Mouse (Mus musculus) layer of hippocampus, adult 9-10 months (tissue): ENCODE measurements around the gene Gigyf2.

Experiments
- DNase-seq: peaks from one replicate; pipeline ENCODE4 v3.0.0; 2022; ENCODE audit warnings: low spot score

The Gigyf2 gene

DNA sequence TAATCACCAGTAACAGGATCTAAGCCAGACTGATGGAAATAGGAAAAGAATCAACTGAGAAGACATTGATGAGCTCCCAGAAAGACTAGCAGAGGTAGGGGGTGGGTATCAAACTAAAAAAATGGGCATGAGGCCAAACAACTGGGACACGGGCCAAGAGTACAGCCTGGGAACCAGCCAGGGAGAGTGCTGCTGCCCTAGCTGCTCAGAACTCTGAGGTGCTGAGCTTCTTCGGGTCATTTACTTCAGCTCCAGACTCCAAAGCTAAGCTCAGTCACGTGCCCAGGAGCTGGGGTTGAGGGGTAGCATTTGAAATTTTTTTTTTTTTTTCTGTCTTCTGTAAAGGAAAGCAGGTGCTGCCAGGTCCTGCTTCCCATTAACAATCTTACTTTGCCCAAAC is 10.1 kb upstream of the Gigyf2 start:
- DNase-seq = no peak

DNA sequence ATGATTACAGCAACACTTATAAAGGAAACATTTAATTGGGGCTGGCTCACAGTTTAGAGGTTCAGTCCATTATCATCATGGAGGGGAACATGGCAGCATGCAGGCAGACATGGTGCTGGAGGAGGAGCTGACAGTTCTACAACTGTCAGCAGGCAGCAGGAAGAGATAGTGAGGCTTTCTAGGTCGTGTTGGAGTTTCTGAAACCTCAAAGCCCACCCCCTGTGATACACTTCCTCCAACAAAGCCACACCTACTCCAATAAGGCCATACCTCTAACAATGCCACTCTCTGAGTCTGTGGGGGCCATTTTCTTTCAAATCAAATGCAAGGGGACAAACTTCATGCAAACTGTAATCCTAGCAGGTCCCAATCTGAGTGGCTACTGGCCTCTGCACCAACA is 5.7 kb upstream of the Gigyf2 start:
- DNase-seq = no peak

DNA sequence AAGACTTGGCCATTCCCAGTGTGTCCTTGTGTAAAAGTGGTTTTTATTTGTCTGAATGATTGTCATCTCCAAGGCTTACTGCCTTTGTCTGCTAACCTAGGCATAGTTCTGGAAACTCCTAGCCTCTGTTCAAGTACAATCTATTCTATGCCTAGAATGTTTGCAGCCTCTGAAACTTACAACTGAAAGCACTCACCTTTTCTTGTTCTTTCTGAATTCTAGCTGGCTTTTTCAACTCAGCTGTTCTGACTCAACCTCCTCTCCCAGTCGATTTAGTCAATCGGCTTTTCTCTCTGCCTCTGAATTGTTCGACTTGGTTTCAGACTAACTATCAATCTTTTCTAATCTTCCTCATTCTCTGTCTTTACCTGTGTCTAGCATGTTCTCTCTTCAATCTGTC is 4.0 kb upstream of the Gigyf2 start:
- no peak for DNase-seq

DNA sequence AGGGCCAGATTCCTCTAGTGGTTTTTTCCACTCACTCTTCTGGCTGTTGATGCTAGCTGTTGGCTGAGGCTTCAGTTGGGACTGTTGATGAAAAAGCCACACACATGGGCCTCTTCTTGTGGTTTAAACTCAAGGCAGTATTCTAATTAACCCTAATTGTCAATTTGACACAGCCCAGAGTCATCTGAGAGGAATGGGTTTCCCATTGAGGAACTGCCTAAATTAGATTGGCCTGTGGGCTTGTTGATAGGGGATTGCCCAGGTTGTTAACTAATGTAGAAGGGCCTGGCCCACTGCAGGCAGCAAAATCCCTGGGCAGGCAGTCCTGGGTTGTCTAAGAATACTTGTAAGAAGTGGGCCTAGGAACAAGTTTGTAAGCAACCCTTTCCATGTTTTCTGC is 2.1 kb upstream of the Gigyf2 start:
- DNase-seq = no peak

DNA sequence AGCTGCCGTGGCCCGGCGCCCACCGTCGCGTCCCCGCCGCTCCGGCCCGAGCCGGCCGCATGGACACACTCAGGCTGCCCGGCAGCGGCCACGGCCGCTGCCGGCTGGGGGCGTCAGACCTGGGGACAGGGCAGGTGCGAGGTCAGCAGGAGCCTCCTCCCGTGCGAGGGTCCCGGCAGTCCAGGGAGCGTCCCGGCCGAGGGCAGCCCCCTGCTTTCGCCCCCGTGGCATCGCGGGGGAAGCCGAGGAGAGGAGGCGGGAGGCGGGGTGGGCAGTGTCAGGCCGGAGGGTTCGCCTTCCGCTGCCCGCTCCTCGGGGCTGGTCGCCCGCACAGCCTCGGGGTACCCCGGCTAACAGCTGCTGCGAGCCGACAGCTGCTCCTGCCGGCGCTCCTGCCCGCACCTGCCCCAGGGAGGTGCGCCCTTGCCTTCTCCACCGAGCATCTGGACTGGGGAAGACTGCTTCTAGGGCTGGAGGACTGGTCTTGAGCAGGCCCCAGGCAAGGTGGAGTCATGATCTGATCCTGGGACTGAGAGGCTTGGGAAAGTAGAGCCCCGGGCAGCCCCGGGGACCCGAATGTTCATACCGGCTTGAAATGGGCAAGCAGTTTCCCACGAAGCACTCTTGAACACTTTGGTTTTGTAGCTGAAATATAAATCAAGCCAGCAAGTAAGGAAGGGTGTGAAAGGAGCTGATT is 515 bp downstream of the Gigyf2 start:
- DNase-seq = no peak

DNA sequence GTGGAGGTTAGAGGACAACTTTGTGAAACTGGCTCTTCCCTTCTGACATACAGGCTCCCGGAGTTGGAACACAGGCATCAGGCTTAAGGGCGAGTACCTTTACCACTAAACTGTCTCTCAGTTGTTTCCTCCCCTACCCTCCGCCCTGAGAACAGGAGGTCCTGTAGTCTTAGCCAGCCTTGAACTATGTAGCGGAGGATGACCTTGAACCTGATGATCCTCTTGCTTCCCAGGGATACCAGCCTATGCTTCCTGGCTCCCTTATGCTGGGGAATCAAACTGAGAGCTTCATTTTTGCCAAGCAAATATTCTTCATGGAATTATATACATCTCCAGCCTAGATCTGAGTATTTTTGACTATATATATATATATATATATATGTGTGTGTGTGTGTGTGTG is 5.0 kb downstream of the Gigyf2 start:
- no peak for DNase-seq

DNA sequence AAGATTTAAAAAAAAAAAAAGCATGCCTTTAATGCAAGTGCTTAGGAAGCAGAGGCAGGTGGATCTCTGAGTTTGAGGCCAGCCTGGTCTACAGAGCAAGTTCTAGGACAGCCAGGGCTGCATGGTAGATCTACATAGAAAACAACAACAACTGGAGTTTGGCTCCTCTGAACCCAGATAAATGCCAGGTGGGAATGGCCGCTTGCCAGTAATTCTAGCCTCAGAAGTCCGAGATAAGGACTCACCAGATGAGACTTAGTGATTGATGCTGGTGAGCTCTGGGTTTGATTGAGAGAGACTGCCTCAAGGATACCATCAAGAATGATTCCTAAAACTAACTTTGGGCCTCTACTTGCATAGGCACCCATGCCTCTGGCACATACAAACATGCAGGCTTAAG is 23.8 kb downstream of the Gigyf2 start:
- DNase-seq = no peak

DNA sequence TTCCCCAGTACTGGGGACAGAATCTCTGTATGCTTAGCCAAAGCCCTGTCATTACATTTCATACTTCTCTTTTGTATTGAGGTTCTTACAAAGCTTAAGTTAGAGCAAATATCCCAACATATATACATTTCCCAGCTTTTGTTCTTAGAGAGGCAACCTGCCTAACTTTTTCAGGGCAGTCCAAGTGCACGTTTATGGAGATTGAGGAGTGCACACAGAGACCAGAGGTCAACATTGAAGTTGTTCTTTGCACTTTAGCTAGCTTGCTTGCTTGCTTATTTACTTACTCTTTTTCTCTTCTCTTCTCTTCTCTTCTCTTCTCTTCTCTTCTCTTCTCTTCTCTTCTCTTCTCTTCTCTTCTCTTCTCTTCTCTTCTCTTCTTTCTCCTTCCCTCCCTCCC is 33.5 kb downstream of the Gigyf2 start:
- DNase-seq = no peak

DNA sequence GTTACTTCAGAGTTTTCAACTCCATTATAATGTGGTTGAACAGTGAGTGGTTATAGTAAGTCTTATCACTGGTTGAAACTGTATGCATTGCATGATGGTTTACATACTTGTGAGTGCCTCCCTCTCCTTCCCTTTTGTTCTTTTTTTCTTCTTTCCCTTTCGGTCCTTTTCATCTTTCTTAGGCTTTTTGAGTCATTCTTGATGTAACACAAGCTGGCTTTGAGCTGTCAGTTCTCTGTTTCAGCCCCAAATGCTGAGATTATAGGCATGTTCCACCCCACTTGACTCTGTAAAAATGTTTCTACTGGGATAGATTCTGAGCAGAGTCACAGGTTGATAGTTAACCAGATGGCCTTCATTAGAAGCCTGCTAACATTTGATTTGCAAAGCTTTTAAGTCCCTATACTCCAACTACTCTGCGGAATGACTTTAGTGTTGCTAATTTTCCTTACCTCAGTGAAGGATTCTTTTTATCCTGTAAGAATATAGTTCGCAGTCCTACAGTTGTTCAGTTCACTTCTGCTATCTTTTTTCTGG is 51.3 kb downstream of the Gigyf2 start:
- no peak for DNase-seq

DNA sequence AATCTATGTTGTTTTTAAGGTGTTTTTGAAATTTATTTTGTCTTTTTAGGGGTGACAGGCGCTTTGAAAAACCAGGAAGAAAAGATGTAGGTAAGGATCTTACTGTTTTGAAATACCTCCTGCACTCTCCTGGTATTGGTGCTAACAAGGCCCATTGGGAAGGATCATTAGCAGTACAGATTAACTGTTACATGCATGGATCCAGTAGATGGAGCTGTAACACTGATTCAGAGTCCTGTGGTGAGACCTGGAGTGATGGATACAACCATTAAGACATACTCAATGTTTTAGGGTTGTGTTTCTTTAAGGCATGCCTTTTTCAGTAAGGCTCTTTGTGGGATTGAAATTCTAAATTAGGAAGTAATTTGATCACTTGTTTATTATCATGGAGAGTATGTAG is 53.1 kb downstream of the Gigyf2 start:
- no peak for DNase-seq

DNA sequence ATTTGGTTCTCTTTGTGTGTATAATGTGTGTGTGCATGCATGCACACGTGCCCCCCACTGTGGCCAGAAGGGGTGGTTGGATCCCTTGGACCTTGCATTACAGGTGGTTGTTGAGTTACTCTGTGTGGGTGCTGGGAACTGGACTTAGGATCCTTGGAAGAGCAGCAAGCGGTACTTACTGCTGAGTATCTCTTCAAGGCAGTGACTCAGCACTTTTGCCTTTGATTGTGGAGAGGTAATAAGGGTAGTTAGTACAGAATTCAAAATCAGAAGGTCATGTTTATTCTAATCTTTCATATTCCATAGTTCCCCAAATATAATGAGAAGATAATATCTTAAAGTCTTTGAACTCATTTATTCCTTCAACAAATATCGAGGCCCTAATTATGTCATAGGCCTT is 54.4 kb downstream of the Gigyf2 start:
- DNase-seq = no peak

DNA sequence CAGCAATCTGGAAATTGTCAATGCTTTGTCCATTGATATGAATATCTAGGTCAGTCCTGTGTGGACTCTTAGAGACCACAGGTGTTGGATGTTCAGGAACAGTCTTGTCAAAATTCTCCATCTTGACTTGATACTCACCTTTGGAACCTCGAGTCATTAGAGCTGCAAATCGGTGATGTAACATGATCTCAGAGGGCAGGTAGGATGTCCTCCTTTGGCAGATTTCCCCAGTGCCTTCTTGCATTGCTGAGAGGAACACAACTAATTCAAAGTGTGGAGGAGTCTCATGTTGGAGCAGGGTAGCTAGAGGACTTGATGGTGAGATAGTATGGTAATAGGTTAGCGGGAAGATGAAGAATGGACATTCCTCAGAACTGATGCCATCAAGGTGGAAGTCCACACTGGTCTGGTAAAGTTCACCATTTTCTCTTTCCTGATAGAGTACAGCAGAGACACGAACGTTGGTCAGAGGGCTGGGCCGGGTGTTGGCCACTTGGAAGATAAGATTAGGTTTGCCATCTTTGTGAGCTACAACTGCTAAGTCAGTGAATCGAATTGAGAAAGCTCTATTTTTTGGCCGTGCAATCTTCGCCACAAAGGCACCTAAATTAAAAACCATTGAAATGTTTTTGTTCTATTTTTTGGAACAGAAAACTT is 59.8 kb downstream of the Gigyf2 start:
- no peak for DNase-seq

DNA sequence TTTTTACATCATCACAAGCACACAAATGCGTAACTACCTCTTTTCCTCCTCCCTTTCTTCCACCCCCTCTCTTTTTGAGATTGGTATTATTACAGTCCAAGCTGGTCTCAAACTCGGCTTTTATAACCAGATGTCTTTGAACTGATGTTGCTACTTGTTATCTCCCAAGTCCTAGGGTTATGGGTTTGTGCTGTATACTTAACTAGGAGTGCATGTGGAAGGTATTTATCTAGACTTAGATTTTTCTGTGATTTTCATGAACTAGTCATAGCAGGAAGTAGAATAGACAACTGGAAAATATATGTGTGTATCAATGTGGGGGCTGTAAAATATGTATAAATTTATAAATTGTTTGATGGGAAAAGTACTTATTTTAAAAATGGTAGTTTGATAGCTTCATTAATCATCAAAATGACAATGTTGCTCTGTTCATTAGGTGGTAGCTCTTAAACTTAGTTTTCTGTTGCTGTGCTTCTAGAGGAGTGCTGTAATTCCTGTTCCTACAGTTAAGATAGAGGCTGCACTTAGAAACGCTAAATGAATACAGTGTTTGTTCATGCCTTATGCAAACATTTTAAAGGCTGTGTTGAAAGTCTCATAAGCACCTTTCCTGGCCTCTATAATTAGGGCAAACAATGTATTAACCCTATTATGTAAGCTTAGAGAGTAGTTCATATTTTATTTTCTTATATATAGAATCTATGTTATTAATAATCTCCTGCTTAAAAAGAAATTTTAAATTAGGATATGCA is 66.8 kb downstream of the Gigyf2 start:
- no peak for DNase-seq

DNA sequence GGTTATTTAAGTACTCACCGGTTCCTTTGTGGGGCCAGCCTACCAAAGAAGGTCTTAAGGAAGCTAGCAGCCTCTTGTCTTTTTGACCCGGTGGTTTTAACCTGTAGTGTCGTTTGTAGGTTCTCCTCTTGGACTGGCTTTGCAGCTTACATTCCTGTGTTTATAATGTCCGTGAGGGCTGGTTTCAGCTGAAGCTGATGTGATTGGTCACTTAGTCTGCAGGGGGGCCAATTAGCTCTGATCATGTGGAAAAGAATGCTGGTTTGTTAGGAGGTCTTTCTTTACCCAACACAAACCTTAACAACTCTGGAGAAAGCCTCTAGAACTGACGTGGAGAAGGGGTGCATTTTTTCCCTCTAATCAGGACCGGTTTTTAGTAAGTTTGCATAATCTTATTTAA is 67.8 kb downstream of the Gigyf2 start, which contains the start of gene Kcnj13:
Kcnj13 (minus strand) TSS at position 136 of the 400 bp plus-strand sequence.
- no peak for DNase-seq

DNA sequence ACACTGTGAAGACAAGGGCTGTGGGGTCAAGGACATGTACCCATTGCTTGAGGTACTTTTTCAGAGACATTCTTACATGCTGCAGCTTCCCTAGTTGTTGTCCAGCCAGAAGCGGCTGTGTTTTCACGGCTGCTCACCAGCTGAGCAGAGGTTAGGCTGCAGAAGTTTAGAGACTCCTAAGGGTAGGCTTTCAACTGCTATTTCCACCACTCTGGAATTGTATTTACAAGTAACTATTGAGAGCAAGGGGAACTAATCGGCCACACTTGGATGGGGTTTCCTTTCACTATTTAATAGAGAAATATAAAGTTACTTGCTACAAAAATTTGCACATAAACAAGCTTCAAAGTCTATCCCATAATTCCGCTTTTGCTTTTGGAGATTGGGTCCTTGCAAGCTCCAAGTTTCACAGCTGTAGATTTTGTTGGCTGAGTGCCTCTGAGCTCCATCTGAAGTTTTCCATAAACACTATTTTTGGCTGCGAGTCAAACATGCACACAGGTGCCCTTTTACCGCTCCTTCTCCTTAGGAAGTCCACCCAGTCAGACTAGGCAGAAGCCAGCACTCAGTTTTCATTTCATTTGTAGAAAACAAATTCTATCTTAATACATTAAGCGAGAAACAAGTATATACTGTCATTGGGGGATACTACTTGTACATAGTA is 70.3 kb downstream of the Gigyf2 start:
- no peak for DNase-seq

DNA sequence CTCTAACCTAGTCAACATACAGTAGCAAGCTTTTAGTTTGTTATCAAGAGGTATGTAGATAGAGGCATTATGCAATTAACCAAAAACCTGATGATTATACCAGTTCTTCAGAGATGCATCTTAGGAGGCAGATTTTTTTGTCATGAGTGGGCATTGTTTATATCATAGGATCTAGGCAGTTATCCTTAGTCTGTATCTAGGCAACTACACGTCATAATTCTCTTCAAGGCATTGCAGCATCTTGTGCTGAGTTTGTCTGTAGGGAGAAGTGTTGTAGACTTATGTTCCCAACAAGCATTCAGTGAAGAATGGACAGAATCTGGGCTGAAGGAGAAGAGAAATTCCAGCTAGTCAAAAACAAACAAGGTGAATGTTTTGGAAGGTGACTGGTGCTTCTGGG is 77.9 kb downstream of the Gigyf2 start:
- no peak for DNase-seq

DNA sequence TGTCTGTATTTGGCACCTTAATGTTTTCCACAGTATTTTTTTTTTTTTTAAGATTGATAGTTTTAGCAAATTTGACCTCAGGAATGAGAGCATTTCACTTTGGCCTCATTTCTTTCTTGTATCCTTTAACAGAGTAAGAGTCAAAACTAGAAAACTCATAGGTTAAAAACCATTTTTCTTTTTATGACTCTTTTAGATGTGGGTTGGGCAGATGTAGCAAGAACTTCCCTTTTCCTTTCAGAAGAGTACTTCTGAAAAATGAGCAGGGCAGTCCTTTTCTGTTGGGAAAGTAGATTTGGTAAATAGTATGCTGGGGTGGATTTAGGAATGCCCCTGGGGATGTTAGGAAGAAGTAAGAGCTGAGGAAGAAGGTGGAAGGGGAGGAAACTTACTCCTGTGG is 79.2 kb downstream of the Gigyf2 start:
- no peak for DNase-seq

DNA sequence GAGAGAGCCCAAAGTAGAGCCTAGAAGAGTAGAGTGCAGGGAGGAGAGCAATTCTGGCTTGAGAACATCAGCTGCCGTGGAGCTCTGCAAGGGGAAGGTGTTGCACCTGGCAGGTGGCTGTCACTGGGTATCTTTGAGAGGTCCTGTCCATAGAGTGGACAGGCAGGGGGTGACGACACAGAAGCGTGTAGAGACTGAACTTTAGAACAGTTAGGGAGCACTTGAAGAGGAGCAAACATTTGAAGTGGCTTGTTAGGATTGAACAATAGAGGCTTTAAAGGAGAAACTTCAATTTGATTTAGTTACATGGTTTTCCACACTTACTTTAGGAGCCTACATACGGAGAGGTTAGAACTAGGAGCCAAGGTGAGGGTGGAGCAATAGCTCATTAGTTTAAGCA is 82.6 kb downstream of the Gigyf2 start:
- no peak for DNase-seq

DNA sequence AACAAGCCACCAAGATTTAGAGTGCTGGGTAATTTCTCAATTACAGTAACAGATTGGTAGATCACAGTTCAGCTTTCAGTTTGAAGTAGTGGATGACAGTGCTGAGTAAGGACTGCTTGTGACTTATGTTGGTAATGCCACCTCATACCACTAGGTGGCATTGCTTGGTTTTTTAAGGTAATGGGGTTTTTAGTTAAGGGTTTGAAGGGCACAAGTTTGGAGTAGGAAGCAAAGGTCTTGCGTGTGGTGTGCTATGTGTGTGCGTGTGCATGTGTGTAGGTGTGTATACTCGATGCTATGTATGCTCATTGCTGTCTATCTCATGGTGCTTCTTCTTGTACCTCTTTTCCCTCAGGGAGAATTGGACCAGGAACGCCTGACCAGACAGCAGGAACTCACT is 91.9 kb downstream of the Gigyf2 start:
- DNase-seq = peak; percentile 12

DNA sequence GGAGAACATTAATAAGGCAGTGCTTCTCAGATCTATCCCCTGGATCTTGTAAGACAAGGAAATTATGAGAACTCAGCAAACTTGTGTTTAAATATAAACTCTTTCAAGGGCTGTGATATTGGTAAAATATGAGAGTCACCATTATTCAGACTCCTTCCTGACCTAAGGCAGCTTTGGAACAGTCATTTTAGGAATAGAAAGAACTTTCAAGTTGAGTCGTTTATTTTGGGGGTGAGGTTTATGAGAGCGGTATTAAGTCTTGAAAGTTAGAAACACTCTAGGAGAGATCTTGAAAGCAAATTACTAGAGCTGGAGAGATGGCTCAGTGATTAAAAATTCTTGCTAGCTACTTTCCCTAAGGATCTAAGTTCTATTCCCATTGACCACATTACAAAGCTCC is 108.3 kb downstream of the Gigyf2 start:
- no peak for DNase-seq

DNA sequence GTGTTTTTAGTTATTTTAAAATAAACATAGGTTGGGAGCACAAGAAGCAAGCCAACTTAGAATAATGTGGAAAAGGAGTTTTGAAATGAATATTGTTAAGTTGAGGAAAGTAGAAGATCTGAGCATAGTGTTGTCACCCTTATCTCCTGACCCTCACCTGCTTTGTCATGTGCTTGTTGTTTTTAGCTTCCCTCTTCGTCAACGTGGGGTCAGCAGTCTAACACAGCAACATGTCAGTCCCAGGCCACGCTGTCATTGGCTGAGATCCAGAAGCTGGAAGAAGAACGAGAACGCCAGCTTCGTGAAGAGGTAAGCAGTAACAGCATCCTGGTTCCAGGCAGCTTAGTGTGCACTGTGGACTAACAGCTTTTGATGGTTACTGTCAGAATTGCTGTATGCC is 109.8 kb downstream of the Gigyf2 start:
- DNase-seq = no peak
